Mouse (Mus musculus) liver, embryonic 12.5 days (tissue): ENCODE data around the gene Olig2. TPM values are rescaled to one million over a fixed set of nuclear protein-coding genes. Genes with fewer than 3 reads are reported as not detected.

ENCODE experiments used
- ATAC-seq: fragments of 200-750 bp; cut with Nextera tagmentation; 2 replicates; pipeline ENCODE4 v1.8.0; 2017; ENCODE audit warnings: moderate number of reproducible peaks, mild to moderate bottlenecking, moderate library complexity
- H3K27ac ChIP-seq: fragments of 300-500 bp; sonication (generic); 2 replicates; pipeline ENCODE4 v1.5.1; 2016; ENCODE audit warnings: mild to moderate bottlenecking
- H3K27me3 ChIP-seq: fragments of 300-500 bp; sonication (generic); replicated peaks from 2 replicates; pipeline ENCODE4 v1.6.1; 2016; ENCODE audit warnings: mild to moderate bottlenecking, moderate library complexity
- H3K36me3 ChIP-seq: fragments of 300-500 bp; sonication (generic); 2 replicates; pipeline ENCODE4 v1.6.1; 2016; ENCODE audit warnings: mild to moderate bottlenecking, moderate library complexity
- H3K4me1 ChIP-seq: fragments of 300-500 bp; sonication (generic); 2 replicates; pipeline ENCODE4 v1.6.1; 2016
- H3K4me2 ChIP-seq: fragments of 300-500 bp; sonication (generic); 2 replicates; pipeline ENCODE4 v1.6.1; 2016; ENCODE audit warnings: mild to moderate bottlenecking, moderate library complexity
- H3K4me3 ChIP-seq: fragments of 300-500 bp; sonication (generic); 2 replicates; pipeline ENCODE4 v1.5.1; 2016; ENCODE audit warnings: mild to moderate bottlenecking, moderate library complexity
- H3K9ac ChIP-seq: fragments of 300-500 bp; sonication (generic); 2 replicates; pipeline ENCODE4 v1.6.1; 2016; ENCODE audit warnings: mild to moderate bottlenecking, moderate library complexity
- H3K9me3 ChIP-seq: fragments of 300-500 bp; sonication (generic); replicated peaks from 2 replicates; pipeline ENCODE4 v1.6.1; 2016; ENCODE audit warnings: mild to moderate bottlenecking, moderate library complexity
- WGBS: fragments of 180-500 bp; shearing (Covaris S2); methylation state at CpG from one replicate; pipeline ENCODE4 v1.1.7; 2016; ENCODE audit not compliant: insufficient replicate concordance; 5-methylcytosine and 5-hydroxymethylcytosine counted together
- polyA plus RNA-seq: library from polyadenylated mRNA; unstranded; fragments of >200 nt; fragmentation: Nextera tagmentation; extraction: Ambion mirVana; gene quantifications from 2 replicates; pipeline ENCODE4 v1.2.1, GENCODE M21; 2016

The Olig2 gene
- polyA plus RNA-seq, 1 experiment from 2014 or later, result not detected

DNA sequence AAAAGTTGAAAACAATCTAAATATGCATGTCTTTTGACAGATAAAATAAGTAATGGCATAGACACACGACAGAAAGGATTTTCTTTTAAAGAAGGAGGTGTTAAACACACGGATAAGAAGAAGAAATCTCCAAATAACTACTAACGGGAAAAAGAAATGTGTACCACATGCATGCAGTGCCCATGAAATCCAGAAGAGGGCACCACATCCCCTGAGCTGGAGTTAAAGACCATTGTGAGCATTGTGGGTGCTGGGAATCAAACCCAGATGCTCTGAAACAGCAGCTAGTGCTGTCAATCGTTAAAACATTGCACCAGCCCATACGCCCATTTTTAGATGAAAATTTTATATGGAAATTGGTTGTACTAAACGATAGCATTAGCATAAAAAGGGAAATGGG, 7.3 kb upstream of the Olig2 start:
- no peak overlapping the region for H3K4me3 ChIP-seq
- H3K9me3 ChIP-seq, result peaks cover 5% of the 10 kb centered on the region; the same call in 1 of the 2 replicates
- H3K36me3 ChIP-seq, result no peaks in the 10 kb centered on the region
- H3K27me3 ChIP-seq, result peaks cover 92% of the 10 kb centered on the region
- WGBS, result 55% methylated on average over 6 of the region's 6 CpGs
- no peak overlapping the region for H3K9ac ChIP-seq
- H3K4me1 ChIP-seq, result 0 out of 2 replicates have a peak, but pooled peaks cover 7% of the 10 kb centered on the region
- H3K27ac ChIP-seq, result no peak overlapping the region
- ATAC-seq, result no peak
- no peak overlapping the region for H3K4me2 ChIP-seq

DNA sequence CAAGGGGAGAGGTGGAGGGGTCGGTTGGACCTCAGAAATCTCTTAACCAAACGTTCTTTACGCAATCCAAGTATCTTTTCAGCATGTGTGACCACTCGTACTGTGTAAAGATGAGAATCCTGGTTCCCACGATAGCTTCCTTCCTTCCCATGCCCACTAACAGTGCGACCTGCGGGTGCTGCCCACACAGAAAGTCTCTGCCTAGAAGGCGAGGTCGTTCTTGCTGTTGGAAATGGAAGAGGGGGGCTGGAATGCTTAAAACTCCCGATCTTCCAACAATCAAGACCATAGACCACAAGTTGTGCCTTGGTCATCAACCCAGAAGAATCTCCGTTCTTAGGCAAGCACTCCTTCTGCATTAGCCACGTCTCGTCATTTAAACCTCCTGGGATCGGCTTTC, 6.0 kb upstream of the Olig2 start:
- H3K27me3 ChIP-seq, result peaks cover 93% of the 10 kb centered on the region
- no peaks in the 10 kb centered on the region for H3K36me3 ChIP-seq
- no peak overlapping the region for H3K4me2 ChIP-seq
- no peak overlapping the region for H3K4me3 ChIP-seq
- ATAC-seq, result no peak
- peaks cover 5% of the 10 kb centered on the region; the same call in 1 of the 2 replicates for H3K9me3 ChIP-seq
- WGBS, result 15% methylated on average over 14 of the region's 14 CpGs
- H3K4me1 ChIP-seq, result 0 out of 2 replicates have a peak, but pooled peaks cover 7% of the 10 kb centered on the region
- no peak overlapping the region for H3K9ac ChIP-seq
- no peak overlapping the region for H3K27ac ChIP-seq

DNA sequence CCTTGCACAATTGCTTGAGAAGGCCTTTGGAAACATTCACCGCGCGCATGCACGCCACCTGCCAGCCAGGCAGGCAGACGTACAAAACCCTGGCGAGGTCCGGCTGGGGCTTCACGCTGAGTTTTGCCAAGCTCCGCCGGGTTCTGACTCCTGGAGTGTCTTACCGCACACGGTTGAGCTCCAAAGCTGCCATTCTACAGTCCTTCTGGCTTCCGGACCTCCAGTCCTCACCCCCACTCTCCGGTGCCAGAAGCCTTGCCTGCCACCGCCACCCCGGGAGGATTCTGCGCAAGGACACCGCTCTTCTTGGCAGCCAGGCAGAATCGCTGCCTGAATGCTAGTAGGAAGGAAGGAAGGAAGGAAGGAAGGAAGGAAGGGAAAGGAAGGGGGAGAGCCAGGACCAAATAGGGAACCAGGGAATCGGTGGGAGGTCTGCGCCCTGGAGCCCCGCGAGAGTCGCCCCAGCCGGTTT, 3.0 kb upstream of the Olig2 start:
- peaks cover 16% of the 10 kb centered on the region for H3K4me1 ChIP-seq
- no peak overlapping the region for H3K4me2 ChIP-seq
- H3K9me3 ChIP-seq, result peaks cover 5% of the 10 kb centered on the region; the same call in 1 of the 2 replicates
- H3K4me3 ChIP-seq, result no peak overlapping the region
- H3K27ac ChIP-seq, result no peak overlapping the region
- H3K27me3 ChIP-seq, result peaks cover 99% of the 10 kb centered on the region
- ATAC-seq, result no peak
- H3K36me3 ChIP-seq, result no peaks in the 10 kb centered on the region
- 2% methylated on average over 25 of the region's 25 CpGs for WGBS
- H3K9ac ChIP-seq, result no peak overlapping the region

DNA sequence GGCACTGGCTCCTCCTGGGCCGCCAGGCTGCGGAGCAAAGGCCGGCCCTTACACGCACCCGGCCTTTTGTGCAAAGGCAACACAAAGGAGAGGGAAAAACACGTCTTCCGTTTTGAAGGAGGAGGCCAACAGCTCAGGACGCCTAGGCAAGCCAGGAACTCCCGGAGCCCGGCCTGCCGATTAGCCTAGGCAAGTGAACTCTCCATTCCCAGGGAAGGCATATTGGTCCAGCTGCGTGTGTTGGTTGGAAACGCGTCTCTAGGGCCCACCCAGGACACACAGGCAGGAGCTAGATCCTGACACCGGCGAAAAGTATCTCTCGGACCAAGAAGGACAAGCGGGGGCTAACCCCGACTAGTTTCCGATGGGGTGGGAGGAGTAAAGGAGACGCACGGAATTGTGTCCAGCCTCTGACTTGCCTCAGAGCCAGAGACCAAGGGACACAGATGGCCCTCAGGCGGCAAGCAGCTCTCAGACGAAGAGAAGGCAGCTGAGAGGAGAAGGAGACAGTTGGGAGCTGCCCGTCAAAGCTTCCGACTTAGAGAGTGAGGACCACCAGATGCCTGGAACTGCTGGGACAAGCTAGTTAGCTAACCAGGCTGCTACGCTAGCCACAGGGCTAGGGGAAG, 2.5 kb upstream of the Olig2 start:
- no peak overlapping the region for H3K27ac ChIP-seq
- H3K36me3 ChIP-seq, result no peaks in the 10 kb centered on the region
- H3K4me2 ChIP-seq, result no peak overlapping the region
- H3K9me3 ChIP-seq, result peaks cover 5% of the 10 kb centered on the region; the same call in 1 of the 2 replicates
- no peak overlapping the region for H3K4me3 ChIP-seq
- H3K27me3 ChIP-seq, result peaks cover 99% of the 10 kb centered on the region
- no peak for ATAC-seq
- peaks cover 16% of the 10 kb centered on the region for H3K4me1 ChIP-seq
- 2% methylated on average over 27 of the region's 27 CpGs for WGBS
- no peak overlapping the region for H3K9ac ChIP-seq

DNA sequence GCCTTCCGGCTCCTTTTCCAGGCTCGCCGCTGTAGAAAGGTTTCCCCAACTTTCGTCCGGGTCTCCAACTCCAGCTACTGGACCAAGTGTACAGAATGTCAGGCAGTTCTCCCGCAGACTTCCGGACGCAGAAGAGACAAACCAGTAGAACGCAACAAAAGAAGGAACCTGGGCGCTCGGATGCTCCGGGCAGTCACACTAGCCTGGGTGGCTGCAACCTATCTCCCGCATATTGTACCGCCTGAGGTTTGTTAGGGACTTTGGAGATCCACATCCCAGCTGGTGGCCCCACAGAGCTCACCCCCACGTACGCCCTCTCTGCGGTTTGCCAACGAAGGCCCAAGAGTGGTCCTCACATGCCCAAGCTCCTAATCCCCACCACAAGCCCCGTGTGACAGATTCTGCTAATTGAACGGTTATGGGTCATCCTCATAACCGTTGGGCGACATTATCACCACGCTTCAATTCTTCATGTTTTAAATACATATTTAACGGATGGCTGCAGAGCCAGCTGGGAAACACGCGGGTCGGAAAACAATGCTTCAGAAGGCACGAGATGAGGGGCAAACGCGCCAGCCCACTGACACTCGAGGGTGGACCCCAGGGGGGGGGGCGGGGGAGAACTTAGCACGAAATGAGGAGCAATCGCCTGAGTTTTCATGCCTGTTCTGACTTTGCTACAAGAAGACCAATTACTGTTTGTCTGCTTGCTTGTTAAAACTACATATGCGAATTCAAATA, 1.8 kb upstream of the Olig2 start:
- WGBS, result 3% methylated on average over 34 of the region's 35 CpGs
- H3K9ac ChIP-seq, result no peak overlapping the region
- H3K4me1 ChIP-seq, result peaks cover 16% of the 10 kb centered on the region
- no peak overlapping the region for H3K4me3 ChIP-seq
- H3K27ac ChIP-seq, result no peak overlapping the region
- H3K9me3 ChIP-seq, result no peaks in the 10 kb centered on the region
- ATAC-seq, result no peak
- H3K36me3 ChIP-seq, result no peaks in the 10 kb centered on the region
- no peak overlapping the region for H3K4me2 ChIP-seq
- H3K27me3 ChIP-seq, result peaks cover 100% of the 10 kb centered on the region

DNA sequence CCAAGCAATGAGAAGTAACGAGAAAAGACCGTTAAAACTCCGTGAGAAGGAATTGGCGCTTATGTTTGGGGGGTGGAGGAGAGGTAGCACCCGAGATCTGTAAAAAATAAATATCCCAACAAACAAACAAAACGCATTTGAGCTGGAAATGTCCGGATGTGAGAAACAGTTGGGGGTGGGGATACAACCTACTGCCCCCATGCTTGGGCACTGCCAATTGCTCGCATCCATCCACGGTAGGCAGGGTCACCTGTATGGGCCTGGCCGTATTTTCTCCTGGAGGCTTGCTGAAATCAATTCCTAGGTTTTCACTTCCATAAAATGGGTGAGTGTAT, 1.2 kb upstream of the Olig2 start:
- H3K27ac ChIP-seq, result no peak overlapping the region
- no peaks in the 10 kb centered on the region for H3K9me3 ChIP-seq
- peaks cover 100% of the 10 kb centered on the region for H3K27me3 ChIP-seq
- WGBS, result 8% methylated on average over 10 of the region's 10 CpGs
- no peaks in the 10 kb centered on the region for H3K36me3 ChIP-seq
- H3K4me2 ChIP-seq, result no peak overlapping the region
- no peak overlapping the region for H3K9ac ChIP-seq
- H3K4me3 ChIP-seq, result no peak overlapping the region
- no peak for ATAC-seq
- peaks cover 16% of the 10 kb centered on the region for H3K4me1 ChIP-seq

DNA sequence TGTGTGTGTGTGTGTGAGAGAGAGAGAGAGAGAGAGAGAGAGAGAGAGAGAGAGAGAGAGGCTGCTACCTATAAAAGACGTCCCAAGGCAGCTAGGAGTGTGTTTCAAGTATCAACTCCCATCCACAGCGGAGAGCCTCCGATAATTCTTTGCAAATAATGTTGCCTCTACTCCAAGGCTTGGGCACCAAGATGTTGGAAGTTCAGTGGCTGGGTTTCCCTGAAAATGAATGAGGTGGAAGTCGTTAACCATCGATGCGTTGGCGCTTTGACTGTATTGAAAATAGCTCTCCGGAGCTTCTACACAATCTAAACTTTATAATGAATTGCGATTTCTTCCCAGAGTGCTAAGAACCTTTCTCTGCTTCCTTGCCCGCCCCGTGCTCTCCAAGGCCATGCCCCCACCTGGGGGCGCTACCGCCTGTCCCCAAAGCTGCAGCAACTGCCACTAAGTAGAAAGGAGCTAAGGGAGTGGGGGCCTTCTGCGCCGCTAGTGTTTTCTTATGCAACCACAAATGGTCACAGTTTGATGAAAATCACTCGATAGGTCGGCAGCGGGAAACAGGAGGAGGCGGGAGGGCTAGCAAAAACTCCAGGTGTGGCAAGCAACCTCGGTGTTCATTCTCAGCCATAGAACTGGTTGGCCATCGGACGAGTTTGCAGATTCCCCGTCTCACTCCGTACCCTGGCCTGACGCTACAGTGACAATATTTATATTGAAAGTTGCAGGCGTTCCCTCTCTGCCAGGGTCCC, 600 bp upstream of the Olig2 start:
- WGBS, result 3% methylated on average over 26 of the region's 26 CpGs
- Histone ChIP-seq H3K9me3 (no peaks in the 10 kb centered on the region), H3K27ac (no peak overlapping the region), H3K9ac (no peak overlapping the region), H3K27me3 (peaks cover 100% of the 10 kb centered on the region), H3K36me3 (no peaks in the 10 kb centered on the region), H3K4me3 (peak overlapping the region; percentile 32), H3K4me1 (peaks cover 16% of the 10 kb centered on the region), H3K4me2 (peak overlapping the region; percentile 49)
- no peak for ATAC-seq

DNA sequence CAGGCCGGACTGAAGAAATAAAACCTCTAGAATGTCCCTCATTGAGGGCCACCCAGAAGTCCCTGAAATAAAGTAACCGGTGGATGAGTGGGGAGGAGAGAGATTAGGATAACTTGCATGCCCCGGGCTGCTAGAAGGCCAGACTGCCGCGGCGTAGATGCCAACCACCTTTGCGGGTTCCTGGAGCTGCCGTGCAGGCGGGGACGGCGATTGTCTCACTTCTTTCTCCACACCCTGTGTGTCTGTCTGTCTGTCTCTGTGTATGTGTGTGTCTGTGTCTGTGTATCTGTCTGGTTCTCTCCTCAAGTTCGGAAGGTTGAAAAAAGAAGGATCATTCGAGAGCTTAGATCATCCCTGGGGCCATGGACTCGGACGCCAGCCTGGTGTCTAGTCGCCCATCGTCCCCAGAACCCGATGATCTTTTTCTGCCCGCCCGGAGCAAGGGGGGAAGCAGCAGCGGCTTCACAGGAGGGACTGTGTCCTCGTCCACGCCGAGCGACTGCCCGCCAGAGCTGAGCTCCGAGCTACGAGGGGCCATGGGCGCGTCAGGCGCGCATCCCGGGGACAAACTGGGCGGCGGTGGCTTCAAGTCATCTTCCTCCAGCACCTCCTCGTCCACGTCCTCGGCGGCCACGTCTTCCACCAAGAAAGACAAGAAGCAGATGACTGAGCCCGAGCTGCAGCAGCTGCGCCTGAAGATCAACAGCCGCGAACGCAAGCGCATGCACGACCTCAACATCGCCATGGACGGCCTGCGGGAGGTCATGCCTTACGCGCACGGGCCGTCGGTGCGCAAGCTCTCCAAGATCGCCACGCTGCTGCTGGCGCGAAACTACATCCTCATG, 1.0 kb downstream of the Olig2 start:
- ATAC-seq, result no peak

DNA sequence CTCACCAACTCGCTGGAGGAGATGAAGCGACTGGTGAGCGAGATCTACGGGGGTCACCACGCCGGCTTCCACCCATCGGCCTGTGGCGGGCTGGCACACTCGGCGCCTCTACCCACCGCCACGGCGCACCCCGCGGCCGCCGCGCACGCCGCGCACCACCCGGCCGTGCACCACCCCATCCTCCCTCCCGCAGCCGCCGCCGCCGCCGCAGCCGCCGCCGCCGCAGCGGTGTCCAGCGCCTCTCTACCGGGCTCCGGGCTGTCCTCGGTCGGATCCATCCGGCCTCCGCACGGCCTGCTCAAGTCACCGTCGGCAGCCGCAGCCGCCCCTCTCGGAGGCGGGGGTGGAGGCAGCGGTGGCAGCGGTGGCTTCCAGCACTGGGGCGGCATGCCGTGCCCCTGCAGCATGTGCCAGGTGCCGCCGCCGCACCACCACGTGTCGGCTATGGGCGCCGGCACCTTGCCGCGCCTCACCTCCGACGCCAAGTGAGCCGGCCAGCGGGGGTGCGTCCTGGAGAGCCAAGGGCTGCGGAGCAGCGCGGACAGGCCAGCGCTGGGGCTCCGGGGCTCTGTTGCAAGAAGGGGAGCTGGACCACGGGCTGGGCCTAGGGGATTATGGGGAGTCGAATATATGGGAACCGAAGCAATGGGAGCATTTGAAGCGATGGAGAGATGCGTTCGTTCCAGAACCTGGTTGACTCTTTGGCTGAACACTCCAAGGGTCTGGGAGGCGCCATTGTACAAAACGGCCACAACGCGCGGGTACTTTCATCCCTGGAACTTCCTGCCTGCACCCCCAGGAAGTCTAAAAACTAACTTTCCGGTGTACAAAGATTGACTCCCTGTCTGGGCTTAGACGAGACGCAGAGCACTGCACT, 1.9 kb downstream of the Olig2 start:
- H3K27me3 ChIP-seq, result peaks cover 100% of the 10 kb centered on the region
- H3K9me3 ChIP-seq, result no peaks in the 10 kb centered on the region
- no peak overlapping the region for H3K4me2 ChIP-seq
- no peak overlapping the region for H3K27ac ChIP-seq
- H3K9ac ChIP-seq, result no peak overlapping the region
- no peaks in the 10 kb centered on the region for H3K36me3 ChIP-seq
- H3K4me1 ChIP-seq, result peaks cover 13% of the 10 kb centered on the region
- 2% methylated on average over 64 of the region's 85 CpGs for WGBS
- no peak overlapping the region for H3K4me3 ChIP-seq
- ATAC-seq, result no peak

More for the DNA sequence above, 1.0 kb downstream of the Olig2 start:
- no peak overlapping the region for H3K4me2 ChIP-seq
- 2% methylated on average over 60 of the region's 60 CpGs for WGBS
- no peak overlapping the region for H3K4me3 ChIP-seq
- peaks cover 16% of the 10 kb centered on the region for H3K4me1 ChIP-seq
- peaks cover 100% of the 10 kb centered on the region for H3K27me3 ChIP-seq
- no peak overlapping the region for H3K27ac ChIP-seq
- no peaks in the 10 kb centered on the region for H3K9me3 ChIP-seq
- H3K9ac ChIP-seq, result no peak overlapping the region
- no peaks in the 10 kb centered on the region for H3K36me3 ChIP-seq

DNA sequence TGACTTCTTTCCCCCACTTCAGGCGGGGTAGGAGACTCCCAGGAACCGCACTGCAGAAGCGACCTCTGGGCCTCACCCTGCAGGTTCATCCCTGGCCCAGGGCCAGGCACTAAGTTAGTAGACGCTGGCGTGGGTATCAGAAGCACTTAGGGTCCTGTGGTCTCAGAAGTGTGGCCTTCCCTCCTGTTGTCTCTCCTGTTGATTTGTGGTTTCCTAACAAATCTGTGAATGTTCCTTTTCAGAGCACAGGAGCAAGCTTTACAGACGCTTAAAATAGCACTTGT, 2.4 kb downstream of the Olig2 start:
- Histone ChIP-seq H3K27ac (no peak overlapping the region), H3K4me2 (no peak overlapping the region), H3K4me3 (no peak overlapping the region), H3K27me3 (peaks cover 100% of the 10 kb centered on the region), H3K9me3 (no peaks in the 10 kb centered on the region), H3K36me3 (no peaks in the 10 kb centered on the region), H3K9ac (no peak overlapping the region), H3K4me1 (peaks cover 9% of the 10 kb centered on the region)
- WGBS, result 5% methylated on average over 6 of the region's 6 CpGs
- no peak for ATAC-seq
